Mouse (Mus musculus): ENCODE results near the gene Ptafr. TPM values are rescaled to one million over a fixed set of nuclear protein-coding genes. Genes with fewer than 3 reads are reported as not detected.
"Not testable (repeated sequence)": the region's sequence is repeated elsewhere in the genome, so short reads cannot be mapped to it uniquely, and the experiment has no call there.

Ptafr gene
- total RNA-seq (2021), result 1.4 and 1.5 TPM in 2 replicates
- long read RNA-seq, experiment 1, result 0 reads
- long read RNA-seq, experiment 2, result 0 reads

DNA sequence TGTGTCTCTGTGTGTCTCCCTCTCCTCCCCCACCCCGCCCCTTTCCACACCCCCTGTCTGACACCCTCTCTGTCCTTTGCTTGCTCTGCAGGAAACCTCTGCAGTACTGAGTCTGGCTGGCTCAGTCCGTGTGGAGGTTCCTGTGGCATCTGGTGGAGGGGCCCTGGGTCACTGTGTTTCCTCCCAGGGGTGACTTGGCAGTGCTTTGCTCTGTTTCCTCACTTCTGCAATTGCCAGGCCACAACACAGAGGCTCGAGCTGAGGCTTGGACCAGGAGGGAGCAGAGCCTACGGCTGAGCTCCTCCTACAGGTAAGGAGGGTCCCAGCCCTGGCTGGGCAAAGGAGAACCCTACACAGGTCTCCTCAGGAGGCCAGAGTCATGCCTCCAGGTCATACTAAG is at the start of gene Ptafr:
TSS of gene Ptafr (plus strand) at position 103 of the 400 bp plus-strand sequence.
- DNase-seq, result peak; percentile 43

DNA sequence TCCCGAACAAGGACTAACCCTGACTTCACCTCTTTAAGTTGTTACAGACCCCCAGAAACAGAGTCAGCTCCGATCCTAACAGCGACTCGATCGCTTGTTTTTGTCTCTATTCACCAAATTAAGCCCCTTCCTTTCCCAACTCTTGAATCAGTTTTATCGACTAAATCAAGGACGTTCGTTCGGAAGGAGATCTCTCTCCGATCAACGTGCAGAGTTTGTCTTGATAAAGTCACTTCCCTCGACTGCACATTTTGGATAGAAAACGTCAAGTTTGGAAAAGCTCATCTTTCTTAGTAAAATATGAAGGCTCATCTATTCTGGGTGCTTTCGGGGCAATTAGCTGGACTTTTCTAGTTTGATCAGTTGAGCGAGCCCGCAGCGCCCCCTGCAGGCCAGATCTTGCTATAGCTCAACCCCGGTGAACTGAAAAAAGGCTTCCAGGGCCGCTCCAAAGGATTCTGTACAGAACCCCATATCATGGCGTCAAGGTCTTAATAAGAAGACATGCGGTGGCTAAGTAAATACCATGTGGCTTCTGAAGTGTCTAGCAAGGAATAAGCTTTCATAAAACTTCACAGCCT is 49.2 kb upstream of the Ptafr start:
- peak; percentile 92 for DNase-seq

DNA sequence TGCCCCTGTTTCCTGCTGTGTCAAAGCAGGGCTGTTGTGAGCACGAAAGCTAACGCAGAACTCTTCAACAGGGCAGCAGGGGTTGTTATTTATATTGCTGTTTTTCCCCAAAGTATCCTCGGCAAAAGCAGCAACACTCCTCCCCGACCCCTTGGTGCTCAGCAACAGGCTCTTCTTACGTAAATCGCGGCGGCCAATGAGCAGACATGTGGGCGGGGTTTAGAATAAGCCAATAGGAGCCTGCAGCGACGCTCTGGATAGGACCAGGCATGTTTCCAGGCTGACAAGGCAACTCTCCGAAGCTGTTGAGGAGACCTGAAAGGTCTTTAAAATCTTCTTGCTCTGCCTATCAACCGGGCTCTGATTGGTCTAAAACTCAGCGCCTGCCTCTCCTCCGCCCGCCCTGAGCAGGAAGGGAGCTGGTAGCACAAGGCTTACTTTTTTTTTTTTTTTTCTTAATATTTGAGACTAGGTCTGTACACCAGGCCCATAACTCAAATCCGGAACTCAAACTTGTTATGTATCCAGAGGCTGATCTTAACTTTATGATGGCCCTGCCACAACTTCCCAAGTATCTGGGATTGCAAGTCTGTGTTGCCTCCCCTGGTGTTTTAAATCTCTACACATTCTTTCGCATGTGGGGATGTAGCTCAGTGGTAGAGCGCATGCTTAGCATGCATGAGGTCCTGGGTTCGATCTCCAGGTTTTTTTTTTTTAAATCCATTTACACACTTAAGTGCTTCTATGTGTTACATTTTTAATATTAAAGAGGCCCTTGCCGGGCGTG is 48.3 kb upstream of the Ptafr start:
- DNase-seq, result peak; percentile 95

DNA sequence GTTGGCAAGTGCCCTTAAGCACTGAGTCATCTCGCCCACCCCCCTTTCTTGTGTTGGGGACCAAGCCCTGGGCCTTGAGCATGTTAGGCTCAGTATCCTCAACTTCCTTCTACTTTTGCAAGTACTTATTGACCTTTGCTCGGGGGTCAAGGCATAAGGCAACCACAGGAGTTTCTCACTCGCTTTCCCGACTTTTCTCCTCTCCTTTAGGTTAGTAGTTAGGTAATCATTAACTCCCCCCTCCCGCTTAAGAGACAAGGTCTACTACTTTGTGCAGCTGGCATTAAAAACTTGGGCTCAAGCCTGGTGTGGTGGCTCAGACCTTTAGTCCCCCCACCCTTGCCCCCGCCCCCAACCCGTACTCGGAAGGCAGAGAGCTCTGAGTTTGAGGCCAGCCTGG is 45.8 kb upstream of the Ptafr start:
- DNase-seq, result no peak

DNA sequence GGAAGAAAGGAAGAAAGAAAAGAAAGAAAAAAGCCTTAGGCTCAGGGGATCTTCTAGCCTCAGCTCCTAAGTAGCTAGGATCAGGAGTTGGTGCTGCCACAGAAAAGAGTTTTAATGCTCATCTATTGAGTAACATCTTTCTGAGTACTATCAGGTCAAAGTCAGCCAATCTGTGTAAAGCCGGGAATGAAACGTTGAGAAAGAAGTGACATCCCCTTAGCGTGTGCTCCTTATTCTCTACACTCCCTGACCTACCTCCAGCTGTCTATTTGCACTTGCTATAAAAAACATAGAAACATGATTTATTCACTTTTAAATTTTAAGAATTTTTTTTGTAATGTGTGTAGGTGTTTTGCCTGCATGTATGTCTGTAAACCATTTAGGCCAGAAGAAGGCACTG is 44.7 kb upstream of the Ptafr start:
- DNase-seq, result no peak

DNA sequence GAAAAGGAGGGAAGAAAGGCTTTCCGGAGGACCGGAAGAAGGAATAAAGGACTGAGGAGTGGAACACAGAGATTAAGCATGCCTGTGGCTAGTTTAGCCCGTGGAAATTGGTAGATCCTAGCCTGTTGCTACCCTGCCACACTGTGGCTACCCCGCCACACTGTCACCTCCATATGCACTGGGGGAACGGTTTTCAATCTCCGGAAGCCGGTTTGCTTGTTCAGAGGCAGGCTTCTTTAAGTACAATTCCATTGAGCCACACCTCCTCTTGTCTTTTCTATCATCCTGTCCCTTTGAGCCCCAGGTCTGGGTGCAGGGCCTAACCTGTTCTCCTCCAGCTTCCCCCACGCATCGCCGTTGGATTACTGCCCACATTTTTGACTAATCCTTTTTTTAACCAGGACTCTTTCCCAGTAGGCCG is 39.5 kb upstream of the Ptafr start:
- no peak for DNase-seq

DNA sequence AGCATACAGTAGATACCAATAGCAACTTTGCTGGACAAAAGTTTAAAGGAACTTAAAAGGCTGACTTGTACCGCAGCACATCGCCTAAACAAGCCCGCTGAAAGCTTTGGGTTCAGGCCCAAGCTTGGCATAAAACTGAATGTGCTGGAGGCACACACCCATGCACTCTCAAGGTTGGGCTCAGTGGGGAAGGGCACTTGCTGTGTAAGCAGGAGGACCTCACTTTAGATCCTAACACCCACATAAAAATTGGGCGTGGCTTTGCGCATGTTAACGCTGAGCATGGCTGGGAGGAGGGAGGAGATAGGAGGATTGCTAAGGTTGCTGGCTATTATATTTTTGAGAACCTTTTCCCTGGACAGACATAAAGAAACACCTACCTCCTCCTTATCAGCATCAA is 39.1 kb upstream of the Ptafr start:
- no peak for DNase-seq

DNA sequence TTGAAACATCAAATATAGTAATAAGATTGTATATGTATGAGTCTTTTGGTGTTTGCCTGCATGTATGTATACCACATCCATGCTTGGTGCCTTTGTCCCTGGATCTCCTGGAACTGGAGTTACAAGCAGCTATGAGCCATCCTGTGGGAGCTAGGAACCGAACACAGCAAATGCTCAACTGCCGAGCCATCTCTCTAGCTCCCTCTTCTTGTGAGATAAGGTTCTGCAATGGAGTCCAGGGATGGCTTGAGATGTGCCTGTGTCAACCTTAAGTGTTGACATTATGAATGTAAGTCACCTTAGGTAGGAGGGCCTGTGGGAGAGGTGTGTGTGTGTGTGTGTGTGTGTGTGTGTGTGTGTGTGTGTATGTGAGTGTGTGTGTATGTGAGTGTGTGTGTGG is 37.2 kb upstream of the Ptafr start:
- DNase-seq, result no peak

DNA sequence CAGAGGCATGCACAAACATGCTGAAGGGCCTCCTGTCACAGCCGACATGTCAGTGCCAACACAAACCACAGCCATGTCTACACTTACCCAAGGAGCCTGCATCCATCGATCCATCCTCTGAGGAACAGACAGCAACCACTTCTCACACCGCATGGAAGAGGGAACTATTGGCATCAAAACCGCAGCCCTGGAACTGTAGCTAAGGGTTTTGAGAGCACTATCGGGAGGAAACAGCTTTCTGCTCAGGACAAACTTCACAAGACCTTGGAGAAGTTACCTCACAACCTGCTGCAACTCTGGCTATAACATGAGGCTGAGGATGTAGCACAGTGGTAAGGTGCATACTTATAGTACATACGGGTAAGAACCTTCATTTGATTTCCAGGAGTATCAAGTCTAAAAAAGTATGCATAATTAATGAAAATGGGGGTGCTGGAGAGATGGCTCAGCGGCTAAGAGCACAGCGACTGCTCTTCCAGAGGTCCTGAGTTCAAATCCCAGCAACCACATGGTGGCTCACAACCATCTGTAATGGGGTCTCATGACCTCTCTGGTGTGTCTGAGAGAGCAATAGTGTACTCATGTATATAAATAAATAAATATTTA is 35.8 kb upstream of the Ptafr start:
- DNase-seq, result no peak

DNA sequence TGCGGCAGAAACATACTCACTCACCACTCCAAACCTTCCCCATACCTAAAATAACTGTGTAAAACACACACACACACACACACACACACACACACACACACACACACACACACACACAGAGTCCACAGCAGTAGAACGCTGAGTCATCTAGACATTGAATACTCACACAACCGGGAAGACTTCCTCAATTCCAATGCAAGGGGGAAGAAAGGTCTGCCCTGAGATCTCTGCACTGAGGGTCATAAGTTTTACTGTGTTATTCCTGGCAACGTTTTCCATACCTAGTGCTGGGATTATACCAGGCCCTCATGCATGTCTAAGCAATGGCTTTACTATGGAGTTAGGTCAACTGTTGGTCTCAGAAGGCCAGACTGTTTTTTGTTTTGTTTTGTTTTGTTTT is 34.5 kb upstream of the Ptafr start:
- DNase-seq, result no peak

DNA sequence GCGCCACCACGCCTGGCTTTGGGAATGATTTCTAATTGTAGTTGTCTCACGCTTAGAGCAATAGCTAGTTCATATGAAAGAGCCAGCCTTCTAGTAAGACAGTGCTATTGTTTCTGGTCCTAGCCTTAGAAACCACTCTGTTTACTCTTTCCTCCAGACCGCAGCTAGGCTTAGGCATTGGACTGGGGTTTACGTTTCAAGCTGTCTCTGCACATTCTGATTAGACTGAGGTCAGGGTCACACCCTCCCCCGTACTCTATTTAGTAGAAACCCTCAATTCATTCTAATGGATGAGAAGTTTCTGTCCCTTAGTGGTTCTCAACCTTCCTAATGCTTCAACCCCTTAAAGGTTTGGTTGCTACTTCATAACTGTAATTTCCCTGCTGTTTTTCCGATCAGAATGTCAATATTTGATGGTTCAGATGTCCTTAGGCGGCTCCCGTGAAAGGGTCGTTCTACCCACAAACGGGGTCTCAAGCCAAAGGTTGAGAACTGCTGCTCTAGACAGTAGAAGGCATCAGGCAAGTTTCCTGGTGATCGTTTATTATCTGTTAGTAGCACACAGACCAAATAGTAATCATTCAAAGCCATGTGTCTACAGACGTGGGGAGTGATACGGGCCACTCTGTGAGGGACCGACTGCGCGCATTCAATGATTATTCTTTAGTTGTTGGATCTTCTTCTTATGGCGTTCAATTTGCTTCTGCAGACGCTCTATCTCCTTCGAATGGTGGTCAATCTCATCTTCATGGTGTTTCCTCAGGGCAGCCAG is 33.6 kb upstream of the Ptafr start:
- no peak for DNase-seq

DNA sequence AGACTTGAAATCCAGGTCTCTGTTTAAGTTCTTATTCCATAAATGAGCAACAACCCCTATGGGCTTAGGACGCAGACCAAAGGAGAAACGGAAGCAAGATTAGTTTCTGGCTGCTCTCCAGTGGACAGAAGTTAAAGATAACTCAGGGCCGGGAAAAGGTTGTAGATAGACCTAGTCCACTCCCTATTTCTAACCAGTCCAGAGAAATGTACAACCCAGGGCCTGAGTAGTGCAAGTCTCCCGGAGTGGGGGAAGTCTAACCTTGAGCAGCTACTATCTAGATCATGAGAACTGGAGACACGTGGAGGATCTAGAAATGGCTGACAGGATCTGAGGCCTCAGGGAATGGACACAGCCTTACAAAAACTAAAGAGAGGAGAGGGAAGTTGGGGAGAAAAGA is 31.4 kb upstream of the Ptafr start:
- no peak for DNase-seq

DNA sequence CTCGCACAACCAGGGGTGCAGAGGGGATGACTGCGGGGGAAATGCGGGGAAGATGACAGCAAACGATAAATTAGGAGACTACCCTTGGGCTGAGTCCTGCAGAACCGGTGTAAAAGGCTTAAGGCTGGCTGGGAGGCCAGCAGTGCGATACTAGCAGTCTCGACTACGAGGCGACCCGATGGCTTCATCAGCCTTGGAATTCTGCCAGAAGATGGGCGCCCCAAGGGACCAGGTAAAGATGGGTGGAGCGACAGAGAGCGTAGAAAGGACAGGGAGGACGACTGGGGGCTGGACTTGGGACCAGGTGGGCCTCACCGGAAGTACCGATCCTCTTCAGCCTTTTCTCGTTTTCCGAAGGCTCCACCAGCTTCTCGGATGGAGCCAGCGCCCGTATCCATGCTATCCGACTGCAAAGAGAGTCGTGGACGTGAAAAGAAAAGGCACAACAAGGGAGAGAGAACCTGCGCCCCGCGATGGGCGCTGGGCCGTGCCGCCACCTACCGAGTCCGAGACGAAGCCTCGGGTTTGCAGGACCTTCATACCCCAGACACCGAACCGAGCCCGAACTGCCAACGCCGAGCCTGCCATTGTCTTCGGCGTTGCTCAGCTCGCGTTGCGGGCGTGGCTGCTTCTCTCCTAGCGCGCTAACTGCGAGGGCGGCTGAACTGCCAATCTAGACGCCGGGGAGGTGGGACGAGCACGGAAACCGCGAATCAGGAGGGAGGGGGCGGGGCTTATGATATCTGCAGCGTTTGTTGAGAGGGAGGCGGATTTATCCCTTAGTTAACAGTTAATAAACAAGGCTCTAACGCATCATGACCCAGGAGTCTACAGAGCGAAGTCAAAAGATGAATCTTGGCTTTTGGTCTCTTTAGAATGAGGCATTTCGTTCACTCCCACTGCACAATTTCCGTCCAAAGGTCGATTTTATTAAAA is 30.6 kb upstream of the Ptafr start, which contains the start of gene Atpif1:
TSS of gene Atpif1 (minus strand) at position 679 of the 936 bp plus-strand sequence.
- peak; percentile 96 for DNase-seq

DNA sequence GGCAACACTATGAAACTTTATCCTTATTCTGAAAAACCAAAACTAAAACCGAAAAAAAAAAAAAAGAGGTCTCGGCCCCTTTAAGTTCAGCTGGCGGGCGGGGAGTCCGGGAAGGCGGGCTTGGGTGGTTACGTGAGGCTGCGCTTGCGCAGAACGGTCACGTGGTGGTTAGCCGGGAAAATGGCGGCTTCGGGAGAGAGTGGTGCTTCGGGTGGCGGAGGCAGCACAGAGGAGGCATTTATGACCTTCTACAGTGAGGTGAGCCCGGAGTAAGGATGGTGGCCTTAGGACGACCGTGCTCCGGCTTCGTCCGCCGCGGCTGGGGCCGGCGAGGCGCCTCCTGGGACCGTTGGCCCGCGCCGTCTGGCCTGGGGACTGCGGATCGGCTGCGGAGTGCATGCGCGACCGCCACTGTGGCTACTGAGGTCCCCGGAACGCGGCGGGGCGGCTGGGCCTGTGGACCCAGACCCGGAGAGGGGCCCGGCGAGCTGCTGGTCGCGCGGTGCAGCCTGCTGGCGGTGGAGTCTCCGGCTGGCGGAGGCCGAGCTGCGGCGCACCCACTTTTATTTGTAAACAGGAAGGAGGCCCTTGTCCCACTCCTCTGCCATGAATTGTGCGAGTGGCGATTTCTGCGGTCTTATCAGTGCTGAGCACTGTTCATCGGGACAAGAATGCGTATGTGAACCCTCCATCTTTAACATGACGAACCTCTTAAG is 28.3 kb upstream of the Ptafr start, which contains the start of gene Dnajc8:
TSS of gene Dnajc8 (plus strand) at position 145 of the 716 bp plus-strand sequence.
- peak; percentile 98 for DNase-seq

DNA sequence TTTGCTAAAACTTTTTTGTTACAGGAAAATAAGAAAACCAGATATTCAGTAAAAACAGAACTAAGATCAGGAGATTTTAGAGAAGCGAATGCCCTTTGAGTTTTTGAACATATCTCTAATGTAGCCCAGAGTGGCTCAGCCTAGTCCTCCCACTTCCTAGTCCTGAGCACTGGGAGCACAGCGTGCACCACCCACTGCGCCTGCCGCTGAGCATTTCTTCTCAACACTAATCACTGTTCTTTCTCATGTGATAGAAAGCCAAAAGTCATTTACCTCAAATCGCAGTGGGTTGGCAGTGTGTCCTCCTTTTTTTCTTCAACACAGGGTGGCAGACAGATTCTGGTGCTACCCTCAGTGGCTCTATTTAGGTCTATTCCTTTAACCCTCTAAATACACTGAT is 24.4 kb upstream of the Ptafr start:
- DNase-seq, result no peak

DNA sequence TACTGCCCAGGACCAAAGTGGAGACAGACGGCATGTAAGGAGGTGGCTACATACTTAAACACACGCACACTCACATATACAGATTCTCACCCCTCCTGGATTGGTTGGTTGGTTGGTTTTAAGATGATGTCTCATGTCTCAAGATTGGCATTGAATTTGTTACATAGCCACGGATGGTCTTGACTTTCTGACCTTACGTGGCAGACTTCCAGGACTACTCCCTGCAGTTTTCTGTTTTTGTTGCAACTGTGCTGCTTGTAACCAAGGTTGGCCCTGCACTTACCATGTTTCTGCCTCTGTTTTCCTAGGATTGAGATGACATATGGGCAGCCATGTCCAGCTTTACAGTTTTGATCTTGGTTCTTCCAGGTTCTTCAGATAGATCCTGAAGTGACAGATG is 22.5 kb upstream of the Ptafr start:
- peak; percentile 39 for DNase-seq

DNA sequence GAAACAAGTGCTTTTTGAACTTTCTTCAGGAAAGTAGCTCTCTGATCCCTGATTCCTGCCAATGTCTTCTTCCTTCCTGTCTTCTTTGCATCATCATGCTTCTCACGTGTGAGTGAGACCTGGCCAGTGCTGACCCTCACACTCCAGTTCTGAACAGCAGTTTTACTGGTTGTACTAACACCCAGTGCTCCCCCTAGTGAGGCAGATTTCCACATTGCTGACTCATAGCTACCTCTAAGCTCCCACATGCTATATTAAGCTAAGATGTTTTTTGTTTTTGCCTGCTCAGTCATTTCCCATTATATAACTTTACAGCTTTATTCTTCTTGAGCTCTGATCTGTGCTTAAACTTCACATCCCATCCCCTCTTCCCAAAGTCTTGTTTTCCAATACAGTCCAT is 21.1 kb upstream of the Ptafr start:
- no peak for DNase-seq

DNA sequence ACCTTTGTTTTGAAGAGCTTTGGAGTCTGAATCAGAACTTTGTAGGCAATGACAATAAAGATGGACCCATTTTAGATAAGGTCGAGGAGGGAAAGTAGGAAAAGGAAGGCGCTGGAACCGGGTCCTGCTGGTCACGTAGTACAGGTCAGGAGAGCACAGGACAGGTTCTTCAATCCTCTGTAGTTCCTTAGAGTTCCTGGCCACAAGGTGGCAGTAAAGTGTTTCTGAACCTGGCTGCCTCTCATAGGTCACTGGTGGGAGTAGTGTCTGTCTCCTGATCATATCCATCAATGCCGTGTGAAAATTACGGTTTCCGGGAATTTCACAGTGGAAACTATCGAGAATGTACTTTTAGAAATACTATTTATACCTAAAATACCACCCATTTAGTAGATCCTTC is 18.0 kb upstream of the Ptafr start:
- DNase-seq, result peak; percentile 79

DNA sequence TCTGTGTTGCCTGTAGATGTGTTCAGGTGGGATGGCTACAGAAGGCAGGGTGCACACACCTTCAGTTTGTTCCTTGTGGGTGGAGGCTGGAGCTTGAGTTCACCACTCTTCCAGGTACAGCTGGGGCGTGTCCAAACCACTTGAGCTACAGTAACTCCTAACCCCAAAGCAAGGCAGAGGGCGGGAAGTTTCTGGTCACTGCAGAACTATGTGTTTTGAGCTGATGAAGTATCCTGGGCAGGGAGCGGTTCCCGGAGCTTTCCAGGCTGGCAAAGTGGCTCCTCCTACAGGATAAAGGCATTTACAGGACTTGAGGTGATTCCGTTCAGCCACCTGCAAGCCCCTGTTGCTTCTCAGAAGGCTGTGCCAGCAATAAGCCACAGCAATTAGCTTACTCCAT is 9.6 kb upstream of the Ptafr start:
- DNase-seq, result no peak

DNA sequence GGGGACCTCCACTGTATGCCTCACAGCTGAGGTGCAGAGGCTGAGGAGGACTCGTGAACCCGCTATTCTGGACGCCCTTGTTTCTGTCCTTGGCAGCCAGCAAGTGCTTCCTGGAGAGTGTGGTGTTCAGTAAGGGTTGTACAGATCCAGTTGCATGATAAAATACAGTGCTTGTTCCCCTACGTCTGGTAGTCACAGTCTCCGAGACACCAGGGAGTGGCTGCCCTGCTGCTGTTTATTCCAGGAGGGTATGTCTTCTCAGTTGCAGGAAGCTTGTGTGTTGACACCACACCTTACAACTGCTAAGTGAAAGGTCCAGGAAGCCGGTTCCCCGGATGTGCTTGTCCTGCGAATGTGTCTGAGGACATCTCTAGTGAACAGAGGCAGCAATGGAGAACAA is 9.2 kb upstream of the Ptafr start:
- no peak for DNase-seq

DNA sequence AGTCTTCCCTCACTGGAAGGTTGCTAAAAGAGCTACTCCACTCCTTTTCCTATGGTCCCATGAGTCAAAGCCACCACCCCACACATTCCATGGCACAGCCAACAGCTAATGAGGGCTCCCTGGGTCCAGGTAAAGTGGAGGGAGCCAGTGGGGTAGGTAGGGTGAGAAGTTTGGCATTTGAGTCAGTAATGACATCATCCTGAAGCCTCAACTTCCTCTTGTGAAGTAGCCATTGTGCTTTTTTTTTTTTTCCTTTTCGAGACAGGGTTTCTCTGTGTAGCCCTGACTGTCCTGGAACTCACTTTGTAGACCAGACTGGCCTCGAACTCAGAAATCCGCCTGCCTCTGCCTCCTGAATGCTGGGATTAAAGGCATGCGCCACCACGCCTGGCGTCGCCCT is 8.3 kb upstream of the Ptafr start:
- not testable (repeated sequence) for DNase-seq
